Mouse (Mus musculus) right cerebral cortex, postnatal 14 days (tissue): ENCODE measurements around the gene Kif2c.
A peak's percentile ranks its signal among the peaks of the same experiment; 100 is the strongest.

Source experiments
- DNase-seq: peaks from one replicate; pipeline ENCODE4 v3.0.0; 2022

Kif2c gene

GRCm38 (mm10) chr4:117133817-117134600, 48.4 kb downstream of the Kif2c start, which contains the start of gene Plk3:
Gene Plk3 (minus strand): TSS chr4:117133963.
- DNase-seq = peak; percentile 97

- no peak for DNase-seq
Observed at GRCm38 (mm10) chr4:117133366-117133796, 49.1 kb downstream of the Kif2c start.

DNA sequence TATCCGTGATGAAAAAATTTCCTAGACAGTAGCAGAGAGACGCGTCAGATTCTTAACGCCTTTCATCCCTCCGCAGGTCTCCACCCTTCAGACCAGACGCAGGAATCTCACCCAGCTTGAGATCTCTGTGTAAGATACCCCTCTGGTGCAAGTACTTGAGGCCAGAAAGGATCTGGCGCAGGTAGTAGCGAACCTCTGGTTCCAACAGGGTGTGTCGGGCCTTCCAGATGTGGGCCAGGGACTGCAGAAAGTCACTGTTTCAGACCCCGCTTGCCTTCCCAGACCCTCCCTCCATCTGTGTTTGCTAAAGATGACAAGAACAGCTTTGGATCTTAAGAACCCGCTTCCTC, 49.7 kb downstream of the Kif2c start:
- DNase-seq = no peak

DNA sequence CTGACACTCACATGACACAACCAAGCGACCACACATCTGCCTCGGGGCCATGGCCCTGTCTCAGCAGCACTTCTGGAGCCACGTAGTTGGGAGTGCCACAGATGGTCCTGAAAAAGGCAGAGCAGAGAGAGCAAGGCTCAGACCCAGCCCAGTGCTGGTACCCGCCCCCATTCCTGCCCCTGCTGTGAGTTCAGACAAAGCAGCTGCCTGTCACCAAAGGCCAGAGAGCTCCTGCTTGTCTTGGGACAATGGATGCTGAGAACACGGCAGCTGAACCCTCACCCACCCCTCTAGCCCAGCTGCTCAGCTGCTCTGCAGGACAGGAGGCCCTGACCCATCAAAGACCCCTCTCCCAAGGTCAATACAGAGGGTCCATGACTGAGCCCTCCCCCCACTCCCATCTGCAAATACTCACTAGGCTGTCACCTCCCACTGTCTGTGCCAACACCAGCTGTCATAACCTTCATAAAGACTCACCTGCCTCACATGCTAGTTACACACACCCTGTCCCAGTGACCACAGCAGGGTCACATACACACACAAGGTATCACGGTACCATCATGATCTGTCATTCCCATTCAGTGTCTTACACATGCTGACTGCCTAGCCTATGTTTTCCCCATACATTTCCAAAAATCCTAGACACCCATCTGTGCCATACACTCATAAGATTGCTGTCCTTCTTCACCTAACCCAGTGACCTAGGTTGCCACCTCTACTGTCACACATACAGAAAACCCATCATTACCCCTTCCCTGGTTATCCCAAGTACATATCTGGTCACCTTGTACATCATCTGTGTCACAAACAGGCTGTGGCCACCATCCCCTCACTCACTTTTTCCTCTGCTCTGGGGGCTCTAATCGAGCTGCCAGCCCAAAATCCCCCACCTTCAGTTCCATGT, 50.3 kb downstream of the Kif2c start:
- DNase-seq = no peak

DNA sequence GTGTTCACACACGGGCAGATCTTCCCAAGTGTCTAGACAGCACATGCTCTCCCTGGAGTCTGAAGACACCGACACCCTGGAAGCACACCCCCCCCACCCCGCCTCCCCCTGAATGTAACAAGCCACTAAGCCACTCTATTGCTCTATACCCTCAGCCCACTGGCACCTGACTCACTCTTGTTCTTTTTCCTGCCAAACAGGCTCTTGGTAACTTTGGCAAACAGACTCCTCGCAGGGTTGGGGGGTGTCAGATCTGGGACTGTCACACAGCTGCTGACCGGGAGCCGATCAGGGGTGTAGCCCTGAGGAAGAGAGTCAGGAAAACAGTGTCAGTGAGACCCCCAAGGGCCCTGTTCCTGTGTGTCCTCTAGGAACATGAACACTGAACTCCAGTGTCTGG, 51.2 kb downstream of the Kif2c start:
- DNase-seq = no peak

GRCm38 (mm10) chr4:117130790-117131189, 51.6 kb downstream of the Kif2c start:
- no peak for DNase-seq

GRCm38 (mm10) chr4:117127991-117128686, 54.3 kb downstream of the Kif2c start:
- DNase-seq = no peak

GRCm38 (mm10) chr4:117126675-117127290, 55.7 kb downstream of the Kif2c start, which contains the start of gene Tctex1d4:
Gene Tctex1d4 (plus strand): TSS chr4:117126794.
- DNase-seq = no peak

- DNase-seq = no peak
Observed at GRCm38 (mm10) chr4:117125910-117126674, 56.3 kb downstream of the Kif2c start.

- DNase-seq = peak; percentile 77
Observed at GRCm38 (mm10) chr4:117125348-117125909, 57.0 kb downstream of the Kif2c start, which contains the start of gene Btbd19. Gene Btbd19 (minus strand): TSS chr4:117125725.

DNA sequence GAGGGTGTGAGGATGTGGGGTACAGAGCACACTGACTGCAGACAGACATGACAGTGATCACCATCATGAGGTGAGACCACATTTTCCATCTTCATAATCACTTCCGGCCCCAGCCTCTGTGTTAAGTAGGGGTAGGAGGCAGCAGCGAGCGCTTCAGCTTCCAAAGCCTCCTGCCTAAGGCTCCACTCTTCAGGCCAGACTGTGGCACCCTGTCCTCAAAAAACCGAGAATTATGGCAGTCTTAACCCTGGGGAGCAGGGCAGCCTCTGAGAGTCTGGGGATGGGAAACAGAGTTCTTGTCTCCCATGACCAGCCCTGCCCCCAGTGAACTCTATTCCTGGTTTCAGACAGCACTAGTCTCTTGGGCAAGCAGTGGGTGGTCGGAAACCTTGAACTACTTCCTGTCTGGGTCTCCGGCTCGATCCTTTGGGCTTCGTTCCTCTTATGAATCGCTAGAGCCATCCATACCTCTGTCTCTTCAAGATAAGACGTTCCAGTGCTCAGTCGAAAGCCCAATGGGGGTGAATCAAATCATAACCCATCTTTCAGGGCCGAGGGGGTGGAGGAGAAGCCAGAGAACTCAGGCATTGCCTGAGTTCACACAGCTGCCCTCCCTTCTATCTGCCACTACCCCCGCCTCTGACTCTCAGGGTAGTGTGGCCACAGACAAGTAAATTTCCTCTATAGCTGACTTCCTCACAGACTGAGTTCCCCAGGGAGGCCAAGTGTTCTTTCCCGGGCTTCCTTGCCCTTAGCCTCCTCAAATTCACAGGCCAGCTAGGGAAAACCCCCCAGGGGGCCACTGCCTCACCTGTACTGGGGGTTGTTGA, 57.7 kb downstream of the Kif2c start:
- DNase-seq = no peak

- DNase-seq = no peak
Observed at GRCm38 (mm10) chr4:117124218-117124517, 58.3 kb downstream of the Kif2c start.

GRCm38 (mm10) chr4:117123546-117124217, 58.8 kb downstream of the Kif2c start:
- DNase-seq = no peak

GRCm38 (mm10) chr4:117122209-117122608, 60.2 kb downstream of the Kif2c start:
- DNase-seq = no peak

DNA sequence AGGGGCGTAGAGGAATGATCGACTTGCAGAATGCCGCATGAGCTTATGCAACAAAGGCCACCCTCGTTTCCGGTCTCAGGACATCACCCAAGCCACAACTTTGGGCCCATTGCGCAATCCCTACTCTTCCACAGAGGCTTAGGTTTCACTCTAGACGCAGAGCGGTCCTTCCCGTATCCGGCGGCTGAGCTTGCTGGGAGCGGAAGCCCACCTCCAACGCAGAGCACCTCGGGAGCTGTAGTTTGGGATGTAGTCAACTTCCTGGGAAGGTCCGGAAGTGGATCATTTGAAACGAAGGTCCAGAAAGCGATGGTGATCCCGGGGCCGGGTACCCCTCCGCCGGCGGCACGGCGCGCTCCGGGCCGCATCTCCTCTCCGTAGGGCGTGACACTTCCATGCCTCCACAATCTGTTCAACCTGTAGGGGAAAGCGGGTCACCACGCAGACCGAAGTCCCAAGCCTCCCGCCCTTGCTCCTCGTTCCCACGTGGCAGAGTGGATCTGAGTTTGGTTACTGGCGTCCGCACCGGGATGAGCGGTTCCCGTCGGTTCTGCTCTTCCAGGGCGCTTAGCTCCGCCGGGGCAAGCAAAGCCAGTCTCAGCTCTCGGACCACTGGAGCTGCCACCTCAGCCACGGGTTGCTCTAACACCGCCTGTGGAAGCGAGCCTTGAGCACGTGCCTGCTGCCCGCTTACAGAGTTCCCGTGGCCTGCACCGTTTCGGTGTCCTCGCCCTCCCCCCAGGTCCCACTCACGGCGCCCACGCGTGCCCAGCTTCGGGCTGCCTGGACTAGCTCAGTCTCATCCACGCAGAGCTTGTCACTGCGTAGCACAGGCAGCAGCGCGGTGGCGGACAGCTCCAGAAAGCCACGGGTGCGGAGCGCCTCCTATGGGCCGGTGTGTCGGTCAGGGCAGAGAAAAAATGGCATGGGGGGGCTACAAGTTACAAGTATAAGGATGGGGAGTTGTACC, 61.7 kb downstream of the Kif2c start:
- DNase-seq = peak; percentile 91

DNA sequence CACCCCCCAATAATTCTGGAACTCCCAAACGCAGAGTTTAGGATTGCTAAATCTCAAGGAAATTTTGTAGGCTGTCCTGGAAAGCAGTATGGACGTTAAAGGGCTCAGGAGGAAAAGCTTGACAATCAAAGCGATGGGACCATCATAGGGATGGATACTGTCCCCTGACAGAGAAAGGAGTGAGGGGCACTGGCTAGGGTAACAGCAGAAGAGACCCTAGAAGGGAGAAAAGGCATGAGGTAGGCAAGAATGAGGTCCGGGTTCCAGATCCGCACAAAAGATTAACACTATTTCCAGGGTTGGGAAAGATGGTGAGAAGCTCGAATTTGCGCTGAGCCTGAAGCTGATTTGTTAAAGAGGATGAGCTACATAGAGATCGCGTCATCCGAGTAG, 62.4 kb downstream of the Kif2c start:
- no peak for DNase-seq

- DNase-seq = no peak
Observed at GRCm38 (mm10) chr4:117119636-117120035, 62.8 kb downstream of the Kif2c start.

- no peak for DNase-seq
Observed at GRCm38 (mm10) chr4:117117931-117118330, 64.5 kb downstream of the Kif2c start.

DNA sequence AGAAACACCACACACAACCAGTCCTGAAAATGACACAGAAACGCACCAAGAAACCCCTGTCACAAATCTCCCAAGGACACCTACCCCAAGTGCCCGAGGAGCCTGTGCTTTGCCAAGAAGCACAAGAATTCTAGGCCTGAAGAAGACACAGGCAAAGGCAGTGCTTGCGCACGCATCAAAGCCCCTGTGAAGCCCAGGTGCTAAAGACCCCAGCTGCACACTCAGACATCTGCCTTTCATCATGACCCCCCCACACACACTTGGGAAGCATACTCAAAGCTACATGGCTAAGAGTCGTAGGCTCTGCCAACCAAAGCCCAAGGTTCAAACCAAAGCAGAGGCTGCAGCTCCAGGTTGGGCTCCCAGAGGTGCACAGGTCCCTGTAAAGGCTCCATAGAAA, 66.8 kb downstream of the Kif2c start:
- no peak for DNase-seq
